Mouse (Mus musculus) thymus, postnatal 10 days (tissue): ENCODE results near the gene Ccdc63.

Source experiments
- DNase-seq, 2 experiments: peaks; one replicate each; pipeline ENCODE4 v3.0.0; 2021; ENCODE audit warnings: low spot score in 2 of 2

Ccdc63 gene

GRCm38 (mm10) chr5:122085291-122085690 is 55.3 kb downstream of the Ccdc63 start:
- no peak for DNase-seq

- no peak for DNase-seq
Measured at GRCm38 (mm10) chr5:122084470-122084869, 56.2 kb downstream of the Ccdc63 start.

DNA sequence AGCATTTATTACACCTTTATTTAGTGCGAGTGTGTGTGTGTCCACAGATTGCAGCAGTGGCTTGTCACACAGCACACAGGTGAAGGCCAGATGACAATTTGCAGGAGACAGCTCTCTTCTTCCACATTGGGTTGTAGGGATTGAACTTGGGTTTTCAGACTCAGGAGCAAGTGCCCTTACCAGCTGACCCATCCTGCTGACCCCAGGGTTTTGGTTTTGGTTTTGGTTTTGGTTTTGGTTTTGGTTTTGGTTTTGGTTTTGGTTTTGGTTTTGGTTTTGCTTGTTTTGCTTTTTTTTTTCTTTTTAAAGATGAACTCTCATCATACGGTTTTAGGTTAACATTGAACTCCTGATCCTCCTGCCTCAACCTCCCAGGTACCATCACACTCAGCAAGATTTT is 57.3 kb downstream of the Ccdc63 start:
- DNase-seq, result no peak

DNA sequence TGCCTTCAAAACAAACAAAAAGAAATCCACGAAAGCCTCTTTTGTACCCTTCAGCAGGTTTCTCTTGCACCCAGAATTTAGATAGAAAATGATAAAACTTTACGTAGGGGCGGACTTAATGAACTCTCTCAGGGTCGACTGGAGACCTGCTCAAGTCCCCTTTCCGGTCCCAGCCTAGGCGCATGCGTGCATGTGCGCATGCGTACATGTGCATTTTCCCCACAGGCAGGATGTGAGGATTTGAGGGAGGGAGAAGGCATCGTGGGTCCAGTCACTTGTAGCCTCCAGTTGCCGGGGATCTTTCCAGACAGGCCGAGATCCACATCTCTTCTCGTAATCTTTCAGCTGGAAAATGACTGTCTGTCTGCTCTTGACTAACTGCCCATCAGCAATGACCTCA is 59.2 kb downstream of the Ccdc63 start:
- DNase-seq, result no peak

DNA sequence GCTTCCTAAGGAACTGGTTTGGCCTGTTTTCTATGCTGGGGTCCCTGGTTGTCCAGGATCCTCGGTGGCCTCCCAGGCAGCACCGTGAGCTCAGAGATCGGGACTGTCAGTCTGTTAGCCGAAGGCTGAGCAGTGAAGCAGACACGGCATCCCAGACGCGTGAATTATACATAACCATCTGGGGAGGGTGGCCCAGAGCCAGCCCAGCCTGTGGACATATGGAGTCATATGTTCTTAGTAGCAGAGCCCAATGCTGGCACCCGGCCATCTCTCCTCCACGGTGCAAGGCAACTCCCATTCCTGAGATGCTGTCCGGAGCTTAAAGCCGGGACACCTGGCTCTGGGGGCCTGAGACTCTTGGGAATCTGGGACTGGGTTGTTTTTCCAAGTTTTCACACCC is 59.7 kb downstream of the Ccdc63 start:
- DNase-seq, result no peak

DNA sequence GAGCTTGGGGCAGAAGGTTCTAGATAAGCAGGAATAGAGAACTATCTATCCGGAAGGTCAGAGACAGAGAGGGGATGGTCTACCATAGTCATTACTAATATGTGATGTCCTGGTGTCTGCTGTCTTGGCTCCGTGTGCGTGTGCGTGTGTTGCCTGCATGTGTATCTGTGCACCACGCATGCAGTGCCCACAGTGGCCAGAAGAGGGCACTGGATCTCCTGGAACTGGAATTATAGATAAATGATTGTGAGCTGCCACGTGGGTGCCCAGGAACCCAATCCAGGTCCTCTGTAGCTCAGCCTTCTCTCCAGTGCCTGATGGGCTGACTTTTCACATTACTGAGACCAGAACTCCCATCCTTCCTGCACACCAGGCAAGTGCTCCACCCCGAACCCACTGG is 60.8 kb downstream of the Ccdc63 start:
- DNase-seq, result no peak

- DNase-seq, result no peak
Measured at GRCm38 (mm10) chr5:122077244-122077643, 63.4 kb downstream of the Ccdc63 start.

- DNase-seq, result no peak
Measured at GRCm38 (mm10) chr5:122075736-122076135, 64.9 kb downstream of the Ccdc63 start.

DNA sequence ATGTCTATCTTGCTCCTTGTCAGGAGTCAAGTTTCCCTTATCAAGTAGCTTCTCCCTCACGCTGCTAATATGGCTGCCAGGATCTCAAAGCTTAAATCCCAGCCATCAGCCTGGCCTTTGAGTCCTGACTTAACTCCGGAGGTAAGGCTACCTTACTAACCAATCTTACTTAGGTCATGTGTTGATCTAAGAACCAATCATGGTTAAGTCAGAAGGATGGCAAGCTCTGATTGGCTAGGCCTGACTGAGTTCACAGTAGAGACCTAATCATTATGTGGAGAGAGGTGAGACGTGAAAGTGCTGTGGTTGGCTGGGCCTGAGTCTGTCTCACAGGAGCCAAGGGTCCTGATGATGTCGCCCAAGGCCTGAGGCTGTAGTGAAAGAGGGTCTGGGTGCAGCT is 68.6 kb downstream of the Ccdc63 start:
- DNase-seq, result no peak

GRCm38 (mm10) chr5:122070963-122071800 is 69.4 kb downstream of the Ccdc63 start:
- no peak for DNase-seq

DNA sequence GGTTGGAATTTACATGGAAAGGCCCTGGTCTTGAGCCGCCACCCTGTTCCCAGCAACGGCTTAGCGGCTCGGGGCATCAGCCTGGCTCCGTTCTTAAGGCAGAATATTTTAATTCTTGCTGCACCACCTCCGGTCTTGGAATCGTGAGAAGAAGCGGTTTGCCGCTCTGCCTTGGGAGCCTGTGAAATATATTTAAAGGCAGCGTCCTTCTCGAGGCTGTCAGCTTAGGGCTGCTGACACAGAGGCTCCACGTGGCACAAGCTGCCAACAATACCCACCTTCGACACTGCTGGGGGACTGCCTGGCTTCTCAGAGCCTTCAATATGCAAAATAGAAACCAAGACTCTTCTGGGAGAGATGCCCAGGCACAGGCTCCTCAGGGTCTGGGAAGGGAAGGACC is 72.1 kb downstream of the Ccdc63 start:
- no peak for DNase-seq

DNA sequence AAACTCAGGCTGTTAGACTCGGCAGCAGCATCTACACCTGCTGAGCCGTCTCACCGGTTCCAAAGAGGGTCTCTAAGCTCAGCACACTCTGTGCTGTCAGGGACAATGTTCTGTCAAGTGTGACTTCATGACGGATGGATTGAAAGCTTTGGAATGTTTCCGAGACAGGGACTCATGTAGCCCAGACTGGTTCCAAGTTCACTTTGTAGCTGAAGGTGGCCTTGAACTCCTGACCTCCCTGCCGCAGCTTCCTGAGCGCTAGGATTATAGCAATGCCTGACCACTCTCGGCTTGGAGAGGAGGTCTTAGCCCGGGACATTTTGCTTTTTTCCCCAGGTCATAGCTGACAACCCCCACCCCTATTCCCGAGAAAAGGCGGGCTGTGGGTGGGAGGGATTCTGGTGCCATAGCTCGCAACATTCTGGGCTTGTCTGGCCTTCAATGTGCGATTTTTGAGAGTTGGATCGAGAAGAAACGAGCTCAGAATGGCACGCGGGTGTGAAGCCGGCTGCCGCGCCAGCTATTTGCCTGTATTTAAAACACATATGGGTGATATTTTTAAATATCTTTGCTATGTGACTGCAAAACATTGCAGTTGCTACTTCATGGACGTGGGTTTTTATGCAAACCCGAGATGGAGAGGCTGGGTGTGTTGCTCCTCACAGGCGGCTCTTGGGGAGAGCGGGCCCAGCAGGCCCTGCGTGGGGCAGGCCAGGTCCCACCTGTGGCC is 77.3 kb downstream of the Ccdc63 start:
- no peak for DNase-seq

- no peak for DNase-seq
Measured at GRCm38 (mm10) chr5:122062479-122062878, 78.1 kb downstream of the Ccdc63 start.

DNA sequence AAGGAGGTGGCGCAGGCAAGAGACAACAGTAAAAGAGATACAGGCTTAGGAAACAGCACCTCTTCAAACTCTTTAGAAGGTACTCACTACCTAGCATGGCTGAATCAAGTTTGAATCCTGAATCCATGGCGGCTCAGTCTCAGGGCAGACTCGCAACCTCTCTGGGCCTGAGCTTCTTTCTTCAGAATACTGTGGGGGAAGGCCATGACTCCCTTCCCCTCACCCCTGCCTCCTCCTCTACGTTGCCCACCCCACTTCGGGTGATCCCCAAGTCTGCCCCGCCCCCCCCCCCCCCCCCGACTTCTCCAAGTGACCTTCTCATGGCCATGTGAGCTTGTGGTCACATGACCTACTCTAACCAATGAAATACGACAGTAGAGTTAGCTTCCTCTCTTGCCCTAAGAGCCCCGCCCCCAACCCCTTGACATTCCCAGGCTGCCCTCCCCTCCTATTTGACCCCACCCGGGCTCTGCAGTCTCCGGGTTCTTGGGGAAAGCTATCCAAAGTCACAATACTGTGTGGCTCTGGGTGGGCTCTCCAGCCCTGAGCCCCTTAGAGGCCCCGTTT is 79.8 kb downstream of the Ccdc63 start:
- DNase-seq, result no peak

DNA sequence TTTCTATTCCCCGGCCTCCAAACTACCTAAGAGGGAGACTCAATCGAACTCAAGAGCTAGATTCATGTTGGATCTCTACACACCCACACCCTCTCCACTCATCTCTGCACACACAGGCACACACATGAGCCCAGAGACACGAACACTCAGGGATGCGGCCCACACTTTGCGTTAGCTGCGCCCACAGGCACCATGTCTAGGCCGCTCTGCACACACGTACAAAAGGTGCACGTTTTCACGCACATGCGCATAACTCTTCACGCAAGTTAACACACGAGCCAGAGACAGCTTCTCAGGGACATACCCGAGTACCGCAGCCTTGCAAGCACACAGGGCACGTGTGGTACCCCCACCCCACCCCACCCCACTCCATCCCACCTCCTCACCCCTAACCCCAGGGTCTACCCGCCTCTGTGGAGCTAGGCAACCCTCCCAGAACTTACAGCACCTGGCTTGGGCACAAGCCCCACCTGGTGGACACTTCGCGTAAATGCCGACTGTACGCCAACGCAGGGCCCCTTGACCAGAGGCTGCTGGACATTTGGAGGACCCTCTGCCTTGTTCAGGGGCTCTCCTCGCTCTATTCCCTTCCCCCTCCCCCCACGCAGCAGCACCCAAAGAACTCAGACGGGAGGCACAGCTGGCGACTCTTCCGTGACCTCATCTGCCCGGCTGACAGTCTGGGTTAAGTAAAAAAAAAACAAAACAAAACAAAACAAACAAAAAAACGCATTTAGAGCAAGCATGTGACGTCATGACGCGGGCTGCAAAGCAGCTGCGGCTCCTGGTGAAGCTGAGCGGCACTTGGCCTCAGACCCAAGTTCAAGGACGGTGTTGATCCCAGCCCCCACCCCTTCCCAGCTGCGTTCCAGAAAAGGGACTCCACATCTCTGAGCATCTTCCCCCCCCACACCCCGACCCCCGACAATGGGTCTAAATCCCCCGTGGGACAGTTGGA is 81.3 kb downstream of the Ccdc63 start:
- DNase-seq, result peak in 1 of 2 experiments; percentile 36
